In genomic region chr1:91435606-91436130, GRCm38 (mm10) we compare ENCODE assay signal across 10 mouse cellular contexts. TPM values are rescaled to one million over a fixed set of nuclear protein-coding genes. Genes with fewer than 3 reads are reported as not detected.
DNase-seq lines count a peak whose midpoint lies in the region; ATAC-seq and TF ChIP-seq lines count a peak whose summit lies in the region.
"Had no signal": no experiment of that assay in that cellular context is flagged by ENCODE, and none has a peak within 500 bp of the region (broad histone marks: within the 10 kb centered on the region; RNA-seq: fewer than 3 reads in every experiment).

No protein-coding gene starts in this region.

- TF ChIP-seq CTCF in kidney, postnatal 0 days (IDR thresholded peaks at IDR 0.05; ENCODE audit: low read depth), result no peak

- H3K9me3 ChIP-seq in embryonic facial prominence, embryonic 12.5 days, result no peaks in the 10 kb centered on the region
- H3K9me3 ChIP-seq in embryonic facial prominence, embryonic 10.5 days, result no peaks in the 10 kb centered on the region
- no peaks in the 10 kb centered on the region for H3K9me3 ChIP-seq in kidney, postnatal 0 days (replicated peaks; ENCODE audit: low read length)
- no peaks in the 10 kb centered on the region for H3K9me3 ChIP-seq in intestine, embryonic 16.5 days (ENCODE audit: control insufficient read depth, low read length)
- H3K9me3 ChIP-seq: hindbrain, embryonic 12.5 days had no signal

- H3K27ac ChIP-seq in embryonic facial prominence, embryonic 12.5 days, result peak overlapping the region; percentile 1; the same call in 1 of the 2 replicates
- H3K27ac ChIP-seq in embryonic facial prominence, embryonic 10.5 days (replicated peaks), result no peak overlapping the region
- peak overlapping the region; percentile 83 for H3K27ac ChIP-seq in kidney, postnatal 0 days
- H3K27ac ChIP-seq in intestine, embryonic 16.5 days (ENCODE audit: low read length), result peak overlapping the region; percentile 72
- H3K27ac ChIP-seq: hindbrain, embryonic 12.5 days had no signal

- H3K9ac ChIP-seq in embryonic facial prominence, embryonic 12.5 days, result no peak overlapping the region
- no peak overlapping the region for H3K9ac ChIP-seq in kidney, postnatal 0 days (ENCODE audit: low read depth, low read length)
- H3K9ac ChIP-seq in intestine, embryonic 16.5 days (ENCODE audit: low read depth, low read length), result no peak overlapping the region
- H3K9ac ChIP-seq: hindbrain, embryonic 12.5 days had no signal

- no peaks in the 10 kb centered on the region; the same call in 1 of the 2 replicates for H3K36me3 ChIP-seq in embryonic facial prominence, embryonic 12.5 days
- H3K36me3 ChIP-seq in embryonic facial prominence, embryonic 10.5 days (replicated peaks), result no peaks in the 10 kb centered on the region
- H3K36me3 ChIP-seq in kidney, postnatal 0 days (ENCODE audit: insufficient read depth, low read length), result peaks cover 17% of the 10 kb centered on the region; the same call in 1 of the 2 replicates
- peaks cover 21% of the 10 kb centered on the region for H3K36me3 ChIP-seq in intestine, embryonic 16.5 days (ENCODE audit: control insufficient read depth, insufficient read depth, low read length)

- no peak for ATAC-seq in embryonic facial prominence, embryonic 12.5 days (ENCODE audit: insufficient number of reproducible peaks, insufficient read depth, low FRiP score, low TSS enrichment)
- no peak for ATAC-seq in kidney, postnatal 0 days (replicated peaks; ENCODE audit: low FRiP score, low read depth)
- ATAC-seq in intestine, embryonic 16.5 days, result peak; percentile 8; the same call in 1 of the 2 replicates
- ATAC-seq: forebrain, embryonic 14.5 days had no signal

- no peak overlapping the region for H3K4me3 ChIP-seq in embryonic facial prominence, embryonic 12.5 days
- no peak overlapping the region for H3K4me3 ChIP-seq in embryonic facial prominence, embryonic 10.5 days
- H3K4me3 ChIP-seq in kidney, postnatal 0 days (replicated peaks; ENCODE audit: low read depth, low read length), result no peak overlapping the region
- no peak overlapping the region for H3K4me3 ChIP-seq in intestine, embryonic 16.5 days (ENCODE audit: low read length)
- H3K4me3 ChIP-seq: hindbrain, embryonic 12.5 days had no signal

- H3K4me1 ChIP-seq in embryonic facial prominence, embryonic 12.5 days, result peaks cover 13% of the 10 kb centered on the region
- peaks cover 4% of the 10 kb centered on the region for H3K4me1 ChIP-seq in embryonic facial prominence, embryonic 10.5 days
- H3K4me1 ChIP-seq in kidney, postnatal 0 days (replicated peaks; ENCODE audit: insufficient read depth, low read length), result peaks cover 19% of the 10 kb centered on the region
- H3K4me1 ChIP-seq in intestine, embryonic 16.5 days (ENCODE audit: control insufficient read depth, insufficient read depth, low read length), result peaks cover 16% of the 10 kb centered on the region

- no peak overlapping the region for H3K4me2 ChIP-seq in embryonic facial prominence, embryonic 12.5 days (replicated peaks)
- no peak overlapping the region for H3K4me2 ChIP-seq in kidney, postnatal 0 days (ENCODE audit: low read length)
- no peak overlapping the region for H3K4me2 ChIP-seq in intestine, embryonic 16.5 days (ENCODE audit: low read depth, low read length)
- H3K4me2 ChIP-seq: hindbrain, embryonic 12.5 days had no signal

- no peak for DNase-seq in embryonic facial prominence, embryonic 10.5 days (ENCODE audit: low spot score)
- DNase-seq in kidney, postnatal 0 days (ENCODE audit: low spot score), result no peak
- no peak for DNase-seq in kidney, adult 11 months
- peak; percentile 40 for DNase-seq in cerebellum, adult 9-10 months
- DNase-seq in frontal cortex, postnatal 14 days (ENCODE audit: low spot score in 2 of 2), result no peak
- DNase-seq in adrenal gland, postnatal 25 days, result no peak

- 88% methylated on average over 13 of the region's 13 CpGs for WGBS in embryonic facial prominence, embryonic 12.5 days
- WGBS in embryonic facial prominence, embryonic 10.5 days, result 86% methylated on average over 13 of the region's 13 CpGs
- 76% methylated on average over 13 of the region's 13 CpGs for WGBS in kidney, postnatal 0 days
- WGBS in intestine, embryonic 16.5 days, result 84% methylated on average over 13 of the region's 13 CpGs

- no peaks in the 10 kb centered on the region for H3K27me3 ChIP-seq in embryonic facial prominence, embryonic 12.5 days
- no peaks in the 10 kb centered on the region for H3K27me3 ChIP-seq in embryonic facial prominence, embryonic 10.5 days (replicated peaks; ENCODE audit: low read depth, poor library complexity, severe bottlenecking)
- no peaks in the 10 kb centered on the region for H3K27me3 ChIP-seq in kidney, postnatal 0 days (ENCODE audit: insufficient read depth, low read length)
- no peaks in the 10 kb centered on the region for H3K27me3 ChIP-seq in intestine, embryonic 16.5 days (replicated peaks; ENCODE audit: control insufficient read depth, insufficient read depth, low read length)
- H3K27me3 ChIP-seq: hindbrain, embryonic 12.5 days had no signal

RNA-seq across cellular contexts. Expression of gene Hes6, which starts 21.8 kb away (rescaled TPM):
- 134 and 139 TPM in 2 replicates for polyA plus RNA-seq in embryonic facial prominence, embryonic 12.5 days (2016; fragmentation: Nextera tagmentation; extraction: Ambion mirVana)
- 136 and 144 TPM in 2 replicates for polyA plus RNA-seq in embryonic facial prominence, embryonic 10.5 days (2016; fragmentation: Nextera tagmentation; extraction: Ambion mirVana)
- 60.6 and 62.2 TPM in 2 replicates for polyA plus RNA-seq in kidney, postnatal 0 days (2015; fragmentation: Nextera tagmentation; extraction: Ambion mirVana)
- polyA plus RNA-seq in intestine, embryonic 16.5 days (2015; fragmentation: Nextera tagmentation; extraction: Ambion mirVana), result 98.7 and 105 TPM in 2 replicates
- 160 and 211 TPM in 2 replicates for total RNA-seq in adrenal gland, postnatal 25 days (2021)

RNA-seq across cellular contexts. Expression of gene Per2, which starts 23.5 kb away (rescaled TPM):
- 2.5 TPM in 2 replicates for polyA plus RNA-seq in embryonic facial prominence, embryonic 12.5 days (2016; fragmentation: Nextera tagmentation; extraction: Ambion mirVana)
- 1.3 and 2.0 TPM in 2 replicates for polyA plus RNA-seq in embryonic facial prominence, embryonic 10.5 days (2016; fragmentation: Nextera tagmentation; extraction: Ambion mirVana)
- 2.3 and 2.7 TPM in 2 replicates for polyA plus RNA-seq in kidney, postnatal 0 days (2015; fragmentation: Nextera tagmentation; extraction: Ambion mirVana)
- 8.9 and 11.7 TPM in 2 replicates for polyA plus RNA-seq in intestine, embryonic 16.5 days (2015; fragmentation: Nextera tagmentation; extraction: Ambion mirVana)
- total RNA-seq in adrenal gland, postnatal 25 days (2021), result 37.4 and 37.5 TPM in 2 replicates

RNA-seq across cellular contexts. Expression of gene Ilkap, which starts 37.1 kb away (rescaled TPM):
- polyA plus RNA-seq in embryonic facial prominence, embryonic 12.5 days (2016; fragmentation: Nextera tagmentation; extraction: Ambion mirVana), result 171 and 174 TPM in 2 replicates
- polyA plus RNA-seq in embryonic facial prominence, embryonic 10.5 days (2016; fragmentation: Nextera tagmentation; extraction: Ambion mirVana), result 175 and 177 TPM in 2 replicates
- 91.0 and 99.8 TPM in 2 replicates for polyA plus RNA-seq in kidney, postnatal 0 days (2015; fragmentation: Nextera tagmentation; extraction: Ambion mirVana)
- 102 and 112 TPM in 2 replicates for polyA plus RNA-seq in intestine, embryonic 16.5 days (2015; fragmentation: Nextera tagmentation; extraction: Ambion mirVana)
- 108 and 115 TPM in 2 replicates for total RNA-seq in adrenal gland, postnatal 25 days (2021)

RNA-seq across cellular contexts. Expression of gene Traf3ip1, which starts 58.8 kb away (rescaled TPM):
- polyA plus RNA-seq in embryonic facial prominence, embryonic 12.5 days (2016; fragmentation: Nextera tagmentation; extraction: Ambion mirVana), result 12.4 and 14.1 TPM in 2 replicates
- 12.4 and 14.1 TPM in 2 replicates for polyA plus RNA-seq in embryonic facial prominence, embryonic 10.5 days (2016; fragmentation: Nextera tagmentation; extraction: Ambion mirVana)
- 6.3 and 6.5 TPM in 2 replicates for polyA plus RNA-seq in kidney, postnatal 0 days (2015; fragmentation: Nextera tagmentation; extraction: Ambion mirVana)
- 6.2 and 6.7 TPM in 2 replicates for polyA plus RNA-seq in intestine, embryonic 16.5 days (2015; fragmentation: Nextera tagmentation; extraction: Ambion mirVana)
- 12.1 and 13.5 TPM in 2 replicates for total RNA-seq in adrenal gland, postnatal 25 days (2021)
